Mouse (Mus musculus) liver, adult 2 months (tissue): Measurements from ENCODE around the gene Lyl1.

ENCODE experiments used
- CTCF ChIP-seq: fragments of 200-500 bp; IDR thresholded peaks from 2 replicates; pipeline ENCODE4 v1.5.1; 2011; ENCODE audit warnings: low read depth, low read length, control low read depth
- POLR2A ChIP-seq: fragments of 200-500 bp; IDR thresholded peaks from 2 replicates; pipeline ENCODE4 v1.6.1; 2011; ENCODE audit warnings: low read length, control low read depth; ENCODE audit not compliant: insufficient read depth; ENCODE audit errors: extremely low read depth

- TF ChIP-seq CTCF (no peak), POLR2A (no peak)
These were observed 24.1 kb downstream of the Lyl1 start for GRCm38 (mm10) chr8:84725246-84725940.
